Mouse (Mus musculus) limb, embryonic 12.5 days (tissue): ENCODE measurements around the gene Gtf2b. TPM values are rescaled to one million over a fixed set of nuclear protein-coding genes. Genes with fewer than 3 reads are reported as not detected.

Experiments
- ATAC-seq: fragments of 200-750 bp; cut with Nextera tagmentation; 2 replicates; pipeline ENCODE4 v1.8.0; 2017; ENCODE audit warnings: low read depth, moderate TSS enrichment; ENCODE audit not compliant: insufficient number of reproducible peaks, insufficient read depth, low FRiP score, low TSS enrichment
- H3K27ac ChIP-seq: fragments of 300-500 bp; sonication (generic); 2 replicates; pipeline ENCODE4 v1.5.1; 2016; ENCODE audit warnings: mild to moderate bottlenecking, moderate library complexity
- H3K27me3 ChIP-seq: fragments of 300-500 bp; sonication (generic); 2 replicates; pipeline ENCODE4 v1.6.1; 2016; ENCODE audit warnings: mild to moderate bottlenecking, moderate library complexity
- H3K36me3 ChIP-seq: fragments of 300-500 bp; sonication (generic); 2 replicates; pipeline ENCODE4 v1.6.1; 2016; ENCODE audit warnings: mild to moderate bottlenecking, moderate library complexity
- H3K4me1 ChIP-seq: fragments of 300-500 bp; sonication (generic); replicated peaks from 2 replicates; pipeline ENCODE4 v1.6.1; 2016
- H3K4me2 ChIP-seq: fragments of 300-500 bp; sonication (generic); 2 replicates; pipeline ENCODE4 v1.6.1; 2016; ENCODE audit warnings: mild to moderate bottlenecking, moderate library complexity
- H3K4me3 ChIP-seq: fragments of 300-500 bp; sonication (generic); replicated peaks from 2 replicates; pipeline ENCODE4 v1.5.1; 2016; ENCODE audit warnings: mild to moderate bottlenecking
- H3K9ac ChIP-seq: fragments of 300-500 bp; sonication (generic); replicated peaks from 2 replicates; pipeline ENCODE4 v1.6.1; 2016; ENCODE audit warnings: mild to moderate bottlenecking, moderate library complexity
- H3K9me3 ChIP-seq: fragments of 300-500 bp; sonication (generic); 2 replicates; pipeline ENCODE4 v1.6.1; 2016; ENCODE audit warnings: mild to moderate bottlenecking, moderate library complexity
- WGBS: fragments of 180-500 bp; shearing (Covaris S2); methylation state at CpG from one replicate; pipeline ENCODE4 v1.1.7; 2016; 5-methylcytosine and 5-hydroxymethylcytosine counted together
- polyA plus RNA-seq: library from polyadenylated mRNA; unstranded; fragments of >200 nt; fragmentation: Nextera tagmentation; extraction: Ambion mirVana; gene quantifications from 2 replicates; pipeline ENCODE4 v1.2.1, GENCODE M21; 2016

The Gtf2b gene
- 90.3 and 91.6 TPM in 2 replicates for polyA plus RNA-seq

GRCm38 (mm10) chr3:142764995-142765777 lies at the start of gene Gtf2b:
Gene Gtf2b (plus strand): TSS chr3:142765045.
- under 1% methylated on average over 64 of the region's 64 CpGs for WGBS

GRCm38 (mm10) chr3:142725481-142725880 lies 39.4 kb upstream of the Gtf2b start:
- Histone ChIP-seq H3K9ac (no peak overlapping the region), H3K9me3 (no peaks in the 10 kb centered on the region), H3K4me1 (peaks cover 12% of the 10 kb centered on the region; the same call in 1 of the 2 replicates), H3K4me2 (no peak overlapping the region), H3K27ac (no peak overlapping the region), H3K4me3 (no peak overlapping the region), H3K36me3 (0 out of 2 replicates have a peak, but pooled peaks cover 5% of the 10 kb centered on the region), H3K27me3 (no peaks in the 10 kb centered on the region)
- ATAC-seq: 0 out of 2 replicates have a peak, but pooled peaks have one; percentile 82
- 46% methylated on average over 2 of the region's 2 CpGs for WGBS

More at GRCm38 (mm10) chr3:142764995-142765777, at the start of gene Gtf2b:
- Histone ChIP-seq H3K4me3 (peak within 1 kb of the TSS; percentile 85), H3K4me1 (peaks cover 17% of the 10 kb centered on the region), H3K4me2 (peak within 1 kb of the TSS; percentile 70), H3K9me3 (no peaks in the 10 kb centered on the region), H3K9ac (peak within 1 kb of the TSS; percentile 94), H3K36me3 (no peaks in the 10 kb centered on the region), H3K27ac (peak within 1 kb of the TSS; percentile 89), H3K27me3 (no peaks in the 10 kb centered on the region)
- ATAC-seq: peak; percentile 99

GRCm38 (mm10) chr3:142725969-142726672 lies 38.7 kb upstream of the Gtf2b start:
- H3K9ac ChIP-seq: no peak overlapping the region
- no peak overlapping the region for H3K4me2 ChIP-seq
- no peaks in the 10 kb centered on the region for H3K9me3 ChIP-seq
- H3K4me1 ChIP-seq: peaks cover 12% of the 10 kb centered on the region; the same call in 1 of the 2 replicates
- no peak overlapping the region for H3K4me3 ChIP-seq
- H3K36me3 ChIP-seq: 0 out of 2 replicates have a peak, but pooled peaks cover under 1% of the 10 kb centered on the region
- 80% methylated on average over 22 of the region's 22 CpGs for WGBS
- H3K27me3 ChIP-seq: no peaks in the 10 kb centered on the region
- no peak for ATAC-seq
- no peak overlapping the region for H3K27ac ChIP-seq

- H3K4me3 ChIP-seq: no peak overlapping the region
- ATAC-seq: no peak
- no peaks in the 10 kb centered on the region for H3K4me1 ChIP-seq
- H3K9ac ChIP-seq: no peak overlapping the region
- H3K9me3 ChIP-seq: no peaks in the 10 kb centered on the region
- H3K27me3 ChIP-seq: no peaks in the 10 kb centered on the region
- H3K27ac ChIP-seq: no peak overlapping the region
- H3K36me3 ChIP-seq: 0 out of 2 replicates have a peak, but pooled peaks cover 3% of the 10 kb centered on the region
- 90% methylated on average over 12 of the region's 12 CpGs for WGBS
- H3K4me2 ChIP-seq: no peak overlapping the region
Observed at GRCm38 (mm10) chr3:142734291-142734690, 30.6 kb upstream of the Gtf2b start.

GRCm38 (mm10) chr3:142740896-142741295 lies 23.9 kb upstream of the Gtf2b start:
- H3K27ac ChIP-seq: no peak overlapping the region
- ATAC-seq: no peak
- WGBS: 84% methylated on average over 7 of the region's 7 CpGs

GRCm38 (mm10) chr3:142743973-142744898 lies 20.6 kb upstream of the Gtf2b start:
- Histone ChIP-seq H3K27me3 (no peaks in the 10 kb centered on the region), H3K4me1 (no peaks in the 10 kb centered on the region), H3K4me2 (no peak overlapping the region), H3K27ac (no peak overlapping the region), H3K9ac (no peak overlapping the region), H3K9me3 (no peaks in the 10 kb centered on the region), H3K36me3 (no peaks in the 10 kb centered on the region), H3K4me3 (no peak overlapping the region)
- 61% methylated on average over 21 of the region's 21 CpGs for WGBS
- ATAC-seq: no peak; the same call in 1 of the 2 replicates

More at GRCm38 (mm10) chr3:142740896-142741295, 23.9 kb upstream of the Gtf2b start:
- Histone ChIP-seq H3K4me1 (no peaks in the 10 kb centered on the region), H3K27me3 (no peaks in the 10 kb centered on the region), H3K4me2 (no peak overlapping the region), H3K36me3 (0 out of 2 replicates have a peak, but pooled peaks cover 3% of the 10 kb centered on the region), H3K9ac (no peak overlapping the region), H3K4me3 (no peak overlapping the region), H3K9me3 (no peaks in the 10 kb centered on the region)

GRCm38 (mm10) chr3:142745076-142745475 lies 19.8 kb upstream of the Gtf2b start:
- Histone ChIP-seq H3K27ac (no peak overlapping the region), H3K36me3 (no peaks in the 10 kb centered on the region), H3K9ac (no peak overlapping the region), H3K4me1 (no peaks in the 10 kb centered on the region), H3K4me3 (no peak overlapping the region), H3K27me3 (no peaks in the 10 kb centered on the region), H3K4me2 (no peak overlapping the region), H3K9me3 (no peaks in the 10 kb centered on the region)
- no peak for ATAC-seq
- WGBS: 96% methylated on average over 2 of the region's 2 CpGs

GRCm38 (mm10) chr3:142747673-142748072 lies 17.2 kb upstream of the Gtf2b start:
- 90% methylated on average over 7 of the region's 7 CpGs for WGBS
- H3K4me3 ChIP-seq: no peak overlapping the region
- H3K4me1 ChIP-seq: no peaks in the 10 kb centered on the region

GRCm38 (mm10) chr3:142749131-142749530 lies 15.7 kb upstream of the Gtf2b start:
- H3K27ac ChIP-seq: no peak overlapping the region
- no peaks in the 10 kb centered on the region for H3K9me3 ChIP-seq
- no peak for ATAC-seq
- no peaks in the 10 kb centered on the region for H3K27me3 ChIP-seq
- H3K4me2 ChIP-seq: no peak overlapping the region
- no peak overlapping the region for H3K9ac ChIP-seq
- 86% methylated on average over 16 of the region's 16 CpGs for WGBS
- no peaks in the 10 kb centered on the region for H3K36me3 ChIP-seq
- H3K4me3 ChIP-seq: no peak overlapping the region
- H3K4me1 ChIP-seq: no peaks in the 10 kb centered on the region

More at GRCm38 (mm10) chr3:142747673-142748072, 17.2 kb upstream of the Gtf2b start:
- H3K9me3 ChIP-seq: no peaks in the 10 kb centered on the region
- ATAC-seq: no peak
- no peak overlapping the region for H3K4me2 ChIP-seq
- H3K36me3 ChIP-seq: no peaks in the 10 kb centered on the region
- H3K9ac ChIP-seq: no peak overlapping the region
- no peaks in the 10 kb centered on the region for H3K27me3 ChIP-seq
- H3K27ac ChIP-seq: no peak overlapping the region

- WGBS: 85% methylated on average over 18 of the region's 18 CpGs
- no peaks in the 10 kb centered on the region for H3K9me3 ChIP-seq
- no peak overlapping the region for H3K27ac ChIP-seq
- H3K4me1 ChIP-seq: no peaks in the 10 kb centered on the region
- H3K36me3 ChIP-seq: no peaks in the 10 kb centered on the region
- ATAC-seq: no peak
- no peaks in the 10 kb centered on the region for H3K27me3 ChIP-seq
- no peak overlapping the region for H3K4me2 ChIP-seq
- no peak overlapping the region for H3K9ac ChIP-seq
- no peak overlapping the region for H3K4me3 ChIP-seq
Observed at GRCm38 (mm10) chr3:142755132-142755867, 9.5 kb upstream of the Gtf2b start.
